ENCODE assay signal across 9 mouse cellular contexts in genomic region chr1:88212341-88213045, GRCm38 (mm10). TPM values are rescaled to one million over a fixed set of nuclear protein-coding genes. Genes with fewer than 3 reads are reported as not detected.
A peak's percentile ranks its signal among the peaks of the same experiment; 100 is the strongest.
DNase-seq lines count a peak whose midpoint lies in the region; ATAC-seq and TF ChIP-seq lines count a peak whose summit lies in the region.
"Had no signal": no experiment of that assay in that cellular context is flagged by ENCODE, and none has a peak within 500 bp of the region (broad histone marks: within the 10 kb centered on the region; RNA-seq: fewer than 3 reads in every experiment).

No protein-coding gene starts in this region.

- H3K9me3 ChIP-seq in intestine, embryonic 14.5 days (ENCODE audit: control insufficient read depth, low read length) = peaks cover 51% of the 10 kb centered on the region
- H3K9me3 ChIP-seq in intestine, embryonic 16.5 days (ENCODE audit: control insufficient read depth, low read length) = peaks cover 46% of the 10 kb centered on the region
- H3K9me3 ChIP-seq in heart, embryonic 13.5 days = peaks cover 48% of the 10 kb centered on the region
- H3K9me3 ChIP-seq in midbrain, postnatal 0 days (ENCODE audit: low read length) = peaks cover 51% of the 10 kb centered on the region

- TF ChIP-seq CTCF in midbrain, postnatal 0 days (IDR thresholded peaks at IDR 0.05) = no peak

- H3K4me3 ChIP-seq in intestine, embryonic 14.5 days (ENCODE audit: low read depth, low read length) = no peak overlapping the region
- H3K4me3 ChIP-seq in intestine, embryonic 16.5 days (ENCODE audit: low read length) = no peak overlapping the region
- H3K4me3 ChIP-seq in heart, embryonic 13.5 days = no peak overlapping the region
- H3K4me3 ChIP-seq in midbrain, postnatal 0 days (ENCODE audit: low read depth, low read length) = no peak overlapping the region
- H3K4me3 ChIP-seq: erythroblast, embryonic 14.5 days had no signal

- 60% methylated on average over 8 of the region's 8 CpGs for WGBS in intestine, embryonic 14.5 days
- WGBS in intestine, embryonic 16.5 days = 58% methylated on average over 8 of the region's 8 CpGs
- 52% methylated on average over 8 of the region's 8 CpGs for WGBS in heart, embryonic 13.5 days
- 60% methylated on average over 8 of the region's 8 CpGs for WGBS in midbrain, postnatal 0 days

- ATAC-seq in intestine, embryonic 14.5 days (replicated peaks; ENCODE audit: low FRiP score, low TSS enrichment, low read depth) = no peak
- no peak; the same call in 1 of the 2 replicates for ATAC-seq in intestine, embryonic 16.5 days
- ATAC-seq in heart, embryonic 13.5 days (ENCODE audit: extremely low read depth, insufficient number of reproducible peaks, low FRiP score, low TSS enrichment) = peak; percentile 23; the same call in 1 of the 2 replicates
- peak; percentile 18; the same call in 1 of the 2 replicates for ATAC-seq in midbrain, postnatal 0 days (ENCODE audit: low FRiP score)
- ATAC-seq in activated CD4-positive, CD25-positive, alpha-beta regulatory T cell, adult 4 months = no peak

- no peak overlapping the region for H3K9ac ChIP-seq in intestine, embryonic 14.5 days (ENCODE audit: low read length)
- H3K9ac ChIP-seq in intestine, embryonic 16.5 days (ENCODE audit: low read depth, low read length) = no peak overlapping the region
- H3K9ac ChIP-seq in heart, embryonic 13.5 days = no peak overlapping the region
- no peak overlapping the region for H3K9ac ChIP-seq in midbrain, postnatal 0 days (replicated peaks; ENCODE audit: low read length, poor library complexity, severe bottlenecking)

- peak; percentile 52 for DNase-seq in intestine, embryonic 14.5 days (ENCODE audit: low spot score)
- DNase-seq in Muller cell, postnatal 12 days (ENCODE audit: inconsistent ontology term) = peak; percentile 17
- DNase-seq in midbrain, postnatal 0 days (ENCODE audit: low spot score) = no peak
- no peak for DNase-seq in adrenal gland, adult 2 months
- DNase-seq in frontal cortex, postnatal 25 days (ENCODE audit: low spot score in 2 of 2) = no peak

- no peaks in the 10 kb centered on the region for H3K36me3 ChIP-seq in intestine, embryonic 14.5 days (ENCODE audit: control insufficient read depth, insufficient read depth, low read length)
- H3K36me3 ChIP-seq in intestine, embryonic 16.5 days (ENCODE audit: control insufficient read depth, insufficient read depth, low read length) = no peaks in the 10 kb centered on the region
- no peaks in the 10 kb centered on the region for H3K36me3 ChIP-seq in heart, embryonic 13.5 days
- no peaks in the 10 kb centered on the region for H3K36me3 ChIP-seq in midbrain, postnatal 0 days (ENCODE audit: insufficient read depth, low read length)

- H3K27me3 ChIP-seq in intestine, embryonic 14.5 days (replicated peaks; ENCODE audit: control insufficient read depth, insufficient read depth, low read length) = no peaks in the 10 kb centered on the region
- H3K27me3 ChIP-seq in intestine, embryonic 16.5 days (replicated peaks; ENCODE audit: control insufficient read depth, insufficient read depth, low read length) = no peaks in the 10 kb centered on the region
- no peaks in the 10 kb centered on the region for H3K27me3 ChIP-seq in heart, embryonic 13.5 days (replicated peaks)
- no peaks in the 10 kb centered on the region for H3K27me3 ChIP-seq in midbrain, postnatal 0 days (ENCODE audit: insufficient read depth, low read length)

- no peak overlapping the region for H3K27ac ChIP-seq in intestine, embryonic 14.5 days (ENCODE audit: low read depth)
- no peak overlapping the region for H3K27ac ChIP-seq in intestine, embryonic 16.5 days (ENCODE audit: low read length)
- H3K27ac ChIP-seq in heart, embryonic 13.5 days (replicated peaks) = no peak overlapping the region
- H3K27ac ChIP-seq in midbrain, postnatal 0 days (ENCODE audit: low read depth, low read length) = no peak overlapping the region

- H3K4me1 ChIP-seq in intestine, embryonic 14.5 days (replicated peaks; ENCODE audit: control insufficient read depth, insufficient read depth, low read length) = no peaks in the 10 kb centered on the region
- no peaks in the 10 kb centered on the region for H3K4me1 ChIP-seq in intestine, embryonic 16.5 days (ENCODE audit: control insufficient read depth, insufficient read depth, low read length)
- H3K4me1 ChIP-seq in heart, embryonic 13.5 days = no peaks in the 10 kb centered on the region
- no peaks in the 10 kb centered on the region for H3K4me1 ChIP-seq in midbrain, postnatal 0 days (ENCODE audit: insufficient read depth, low read length)

- no peak overlapping the region for H3K4me2 ChIP-seq in intestine, embryonic 14.5 days (ENCODE audit: low read length)
- no peak overlapping the region; the same call in 1 of the 2 replicates for H3K4me2 ChIP-seq in intestine, embryonic 16.5 days (ENCODE audit: low read depth, low read length)
- no peak overlapping the region for H3K4me2 ChIP-seq in heart, embryonic 13.5 days
- no peak overlapping the region for H3K4me2 ChIP-seq in midbrain, postnatal 0 days (ENCODE audit: low read depth, low read length, poor library complexity, severe bottlenecking)

RNA-seq across cellular contexts. Expression of gene Ugt1a1, which starts 0.7 kb away (rescaled TPM):
- 1.9 and 3.3 TPM in 2 replicates for polyA plus RNA-seq in intestine, embryonic 14.5 days (2014; fragmentation: Nextera tagmentation; extraction: Ambion mirVana)
- polyA plus RNA-seq in intestine, embryonic 16.5 days (2015; fragmentation: Nextera tagmentation; extraction: Ambion mirVana) = 55.9 and 79.1 TPM in 2 replicates
- not detected in 2 replicates for polyA plus RNA-seq in heart, embryonic 13.5 days (2015; fragmentation: Nextera tagmentation; extraction: Ambion mirVana)
- not detected in 2 replicates for total RNA-seq in midbrain, postnatal 0 days (2014; rRNA removed)
- not detected in 2 replicates for polyA plus RNA-seq in midbrain, postnatal 0 days (2015; fragmentation: Nextera tagmentation; extraction: Ambion mirVana)
- 10 to 100 TPM in 1 of 2 experiments, not detected in 1; 53.5 TPM for total RNA-seq in adrenal gland, adult 2 months (2021)
- polyA plus RNA-seq in adrenal gland, adult 2 months (2012; rRNA removed) = 4.0 and 9.7 TPM in 2 replicates
- polyA plus RNA-seq in activated CD4-positive, CD25-positive, alpha-beta regulatory T cell, adult 4 months (2017; shearing (Covaris generic)) = not detected
- polyA plus RNA-seq: erythroblast, embryonic 14.5 days had no signal

RNA-seq across cellular contexts. Expression of gene Dnajb3, which starts 6.9 kb away (rescaled TPM):
- 8.0 and 9.8 TPM in 2 replicates for polyA plus RNA-seq in intestine, embryonic 14.5 days (2014; fragmentation: Nextera tagmentation; extraction: Ambion mirVana)
- polyA plus RNA-seq in intestine, embryonic 16.5 days (2015; fragmentation: Nextera tagmentation; extraction: Ambion mirVana) = 5.7 and 8.0 TPM in 2 replicates
- 5.3 and 5.8 TPM in 2 replicates for polyA plus RNA-seq in heart, embryonic 13.5 days (2015; fragmentation: Nextera tagmentation; extraction: Ambion mirVana)
- 5.5 and 6.9 TPM in 2 replicates for total RNA-seq in midbrain, postnatal 0 days (2014; rRNA removed)
- 11.8 and 12.5 TPM in 2 replicates for polyA plus RNA-seq in midbrain, postnatal 0 days (2015; fragmentation: Nextera tagmentation; extraction: Ambion mirVana)
- total RNA-seq in adrenal gland, adult 2 months (2021) = 1 to 10 TPM; 1.8 to 3.7 TPM
- 3.1 and 3.9 TPM in 2 replicates for polyA plus RNA-seq in adrenal gland, adult 2 months (2012; rRNA removed)
- polyA plus RNA-seq in activated CD4-positive, CD25-positive, alpha-beta regulatory T cell, adult 4 months (2017; shearing (Covaris generic)) = under 1 TPM; 0.48 to 0.63 TPM

RNA-seq across cellular contexts. Expression of gene Ugt1a2, which starts 12.1 kb away (rescaled TPM):
- 0.08 and 0.16 TPM in 2 replicates for polyA plus RNA-seq in intestine, embryonic 14.5 days (2014; fragmentation: Nextera tagmentation; extraction: Ambion mirVana)
- 0.37 TPM in 1 of 2 replicates, not detected in the other for polyA plus RNA-seq in intestine, embryonic 16.5 days (2015; fragmentation: Nextera tagmentation; extraction: Ambion mirVana)
- polyA plus RNA-seq in heart, embryonic 13.5 days (2015; fragmentation: Nextera tagmentation; extraction: Ambion mirVana) = not detected in 2 replicates
- not detected in 2 replicates for total RNA-seq in midbrain, postnatal 0 days (2014; rRNA removed)
- polyA plus RNA-seq in midbrain, postnatal 0 days (2015; fragmentation: Nextera tagmentation; extraction: Ambion mirVana) = not detected in 2 replicates
- under 1 TPM in 1 of 2 experiments, not detected in 1; 0.29 TPM for total RNA-seq in adrenal gland, adult 2 months (2021)
- polyA plus RNA-seq in adrenal gland, adult 2 months (2012; rRNA removed) = not detected in 2 replicates
- polyA plus RNA-seq in activated CD4-positive, CD25-positive, alpha-beta regulatory T cell, adult 4 months (2017; shearing (Covaris generic)) = not detected
- polyA plus RNA-seq: erythroblast, embryonic 14.5 days had no signal

RNA-seq across cellular contexts. Expression of gene Mroh2a, which starts 14.3 kb away (rescaled TPM):
- polyA plus RNA-seq in intestine, embryonic 14.5 days (2014; fragmentation: Nextera tagmentation; extraction: Ambion mirVana) = 1.1 and 2.8 TPM in 2 replicates
- 0.76 and 0.88 TPM in 2 replicates for polyA plus RNA-seq in intestine, embryonic 16.5 days (2015; fragmentation: Nextera tagmentation; extraction: Ambion mirVana)
- polyA plus RNA-seq in heart, embryonic 13.5 days (2015; fragmentation: Nextera tagmentation; extraction: Ambion mirVana) = 0.33 and 0.50 TPM in 2 replicates
- total RNA-seq in midbrain, postnatal 0 days (2014; rRNA removed) = not detected in 2 replicates
- 0.56 and 1.2 TPM in 2 replicates for polyA plus RNA-seq in midbrain, postnatal 0 days (2015; fragmentation: Nextera tagmentation; extraction: Ambion mirVana)
- total RNA-seq in adrenal gland, adult 2 months (2021) = under 1 TPM in 1 of 2 experiments, not detected in 1; 0.10 TPM
- polyA plus RNA-seq in adrenal gland, adult 2 months (2012; rRNA removed) = 0.03 and 0.17 TPM in 2 replicates
- 1 to 10 TPM; 1.4 to 2.5 TPM for polyA plus RNA-seq in activated CD4-positive, CD25-positive, alpha-beta regulatory T cell, adult 4 months (2017; shearing (Covaris generic))
- polyA plus RNA-seq: erythroblast, embryonic 14.5 days had no signal

RNA-seq across cellular contexts. Expression of gene Ugt1a5, which starts 46.7 kb away (rescaled TPM):
- polyA plus RNA-seq in intestine, embryonic 14.5 days (2014; fragmentation: Nextera tagmentation; extraction: Ambion mirVana) = 0.08 TPM in 1 of 2 replicates, not detected in the other
- polyA plus RNA-seq in intestine, embryonic 16.5 days (2015; fragmentation: Nextera tagmentation; extraction: Ambion mirVana) = not detected in 2 replicates
- polyA plus RNA-seq in heart, embryonic 13.5 days (2015; fragmentation: Nextera tagmentation; extraction: Ambion mirVana) = not detected in 2 replicates
- total RNA-seq in midbrain, postnatal 0 days (2014; rRNA removed) = not detected in 2 replicates
- polyA plus RNA-seq in midbrain, postnatal 0 days (2015; fragmentation: Nextera tagmentation; extraction: Ambion mirVana) = not detected in 2 replicates
- total RNA-seq in adrenal gland, adult 2 months (2021) = under 1 TPM; 0.14 to 0.29 TPM
- 0.07 and 0.11 TPM in 2 replicates for polyA plus RNA-seq in adrenal gland, adult 2 months (2012; rRNA removed)
- polyA plus RNA-seq in activated CD4-positive, CD25-positive, alpha-beta regulatory T cell, adult 4 months (2017; shearing (Covaris generic)) = not detected
- polyA plus RNA-seq: erythroblast, embryonic 14.5 days had no signal

Comparison
In these comparisons a context has a peak if more than half of its experiments do, and no peak if none do; other contexts are left out.
1. ATAC-seq: peak in heart, embryonic 13.5 days (single experiment) and midbrain, postnatal 0 days (single experiment); none in intestine, embryonic 14.5 days (single experiment), intestine, embryonic 16.5 days (single experiment) and activated CD4-positive, CD25-positive, alpha-beta regulatory T cell, adult 4 months (single experiment).
2. DNase-seq: peak in intestine, embryonic 14.5 days (single experiment) and Muller cell, postnatal 12 days (single experiment); none in midbrain, postnatal 0 days (single experiment), adrenal gland, adult 2 months (single experiment) and frontal cortex, postnatal 25 days (0 of 2).